Mouse (Mus musculus): ENCODE measurements around the gene Echdc3. TPM values are rescaled to one million over a fixed set of nuclear protein-coding genes. Genes with fewer than 3 reads are reported as not detected.

The Echdc3 gene
- 8.1 and 10.2 TPM in 2 replicates for polyA plus RNA-seq (2014; fragmentation: Nextera tagmentation; extraction: Ambion mirVana)

GRCm38 (mm10) chr2:6212724-6213511, at the start of gene Echdc3:
TSS of gene Echdc3 (minus strand) at chr2:6213033.
- Histone ChIP-seq H3K9ac (replicated peaks; ENCODE audit: low read depth, low read length) (peak within 1 kb of the TSS; percentile 31; the same call in 1 of the 2 replicates), H3K36me3 (ENCODE audit: control insufficient read depth, insufficient read depth, low read length) (no peaks in the 10 kb centered on the region), H3K4me1 (ENCODE audit: control insufficient read depth, insufficient read depth, low read length) (peaks cover 12% of the 10 kb centered on the region; the same call in 1 of the 2 replicates), H3K27me3 (ENCODE audit: control insufficient read depth, insufficient read depth, low read length) (no peaks in the 10 kb centered on the region), H3K4me3 (ENCODE audit: low read depth, low read length) (peak within 1 kb of the TSS; percentile 38), H3K4me2 (replicated peaks; ENCODE audit: low read depth, low read length) (peak within 1 kb of the TSS; percentile 59), H3K9me3 (ENCODE audit: control insufficient read depth, low read depth, low read length) (no peaks in the 10 kb centered on the region), H3K27ac (ENCODE audit: low read length) (peak within 1 kb of the TSS; percentile 85)
- peak; percentile 94 for ATAC-seq (ENCODE audit: insufficient number of reproducible peaks, insufficient read depth, low FRiP score, low read depth)
- 3% methylated on average over 30 of the region's 30 CpGs for WGBS

- no peak overlapping the region for H3K4me3 ChIP-seq (ENCODE audit: low read depth, low read length)
- no peak overlapping the region for H3K27ac ChIP-seq (ENCODE audit: low read length)
- H3K9ac ChIP-seq (replicated peaks; ENCODE audit: low read depth, low read length) = no peak overlapping the region
- 77% methylated on average over 9 of the region's 9 CpGs for WGBS
- H3K9me3 ChIP-seq (ENCODE audit: control insufficient read depth, low read depth, low read length) = no peaks in the 10 kb centered on the region
- no peaks in the 10 kb centered on the region for H3K4me1 ChIP-seq (ENCODE audit: control insufficient read depth, insufficient read depth, low read length)
- no peaks in the 10 kb centered on the region for H3K36me3 ChIP-seq (ENCODE audit: control insufficient read depth, insufficient read depth, low read length)
- no peak overlapping the region for H3K4me2 ChIP-seq (replicated peaks; ENCODE audit: low read depth, low read length)
- no peak for ATAC-seq (ENCODE audit: insufficient number of reproducible peaks, insufficient read depth, low FRiP score, low read depth)
- H3K27me3 ChIP-seq (ENCODE audit: control insufficient read depth, insufficient read depth, low read length) = no peaks in the 10 kb centered on the region
Observed at GRCm38 (mm10) chr2:6261718-6262117, 48.9 kb upstream of the Echdc3 start.

GRCm38 (mm10) chr2:6261201-6261672, 48.4 kb upstream of the Echdc3 start:
- 64% methylated on average over 8 of the region's 8 CpGs for WGBS
- Histone ChIP-seq H3K4me2 (replicated peaks; ENCODE audit: low read depth, low read length) (no peak overlapping the region), H3K9me3 (ENCODE audit: control insufficient read depth, low read depth, low read length) (no peaks in the 10 kb centered on the region), H3K27me3 (ENCODE audit: control insufficient read depth, insufficient read depth, low read length) (no peaks in the 10 kb centered on the region), H3K36me3 (ENCODE audit: control insufficient read depth, insufficient read depth, low read length) (no peaks in the 10 kb centered on the region), H3K9ac (replicated peaks; ENCODE audit: low read depth, low read length) (no peak overlapping the region), H3K4me1 (ENCODE audit: control insufficient read depth, insufficient read depth, low read length) (no peaks in the 10 kb centered on the region), H3K4me3 (ENCODE audit: low read depth, low read length) (no peak overlapping the region), H3K27ac (ENCODE audit: low read length) (no peak overlapping the region)
- ATAC-seq (ENCODE audit: insufficient number of reproducible peaks, insufficient read depth, low FRiP score, low read depth) = no peak

- no peak overlapping the region for H3K27ac ChIP-seq (ENCODE audit: low read length)
- no peak for ATAC-seq (ENCODE audit: insufficient number of reproducible peaks, insufficient read depth, low FRiP score, low read depth)
- H3K27me3 ChIP-seq (ENCODE audit: control insufficient read depth, insufficient read depth, low read length) = no peaks in the 10 kb centered on the region
- 84% methylated on average over 4 of the region's 4 CpGs for WGBS
- no peaks in the 10 kb centered on the region for H3K4me1 ChIP-seq (ENCODE audit: control insufficient read depth, insufficient read depth, low read length)
- H3K9ac ChIP-seq (replicated peaks; ENCODE audit: low read depth, low read length) = no peak overlapping the region
- no peaks in the 10 kb centered on the region for H3K9me3 ChIP-seq (ENCODE audit: control insufficient read depth, low read depth, low read length)
- no peaks in the 10 kb centered on the region for H3K36me3 ChIP-seq (ENCODE audit: control insufficient read depth, insufficient read depth, low read length)
- no peak overlapping the region for H3K4me3 ChIP-seq (ENCODE audit: low read depth, low read length)
- no peak overlapping the region for H3K4me2 ChIP-seq (replicated peaks; ENCODE audit: low read depth, low read length)
Observed at GRCm38 (mm10) chr2:6260661-6261060, 47.8 kb upstream of the Echdc3 start.

GRCm38 (mm10) chr2:6259182-6259581, 46.3 kb upstream of the Echdc3 start:
- H3K4me1 ChIP-seq (ENCODE audit: control insufficient read depth, insufficient read depth, low read length) = no peaks in the 10 kb centered on the region
- ATAC-seq (ENCODE audit: insufficient number of reproducible peaks, insufficient read depth, low FRiP score, low read depth) = no peak
- H3K4me2 ChIP-seq (replicated peaks; ENCODE audit: low read depth, low read length) = no peak overlapping the region
- H3K27ac ChIP-seq (ENCODE audit: low read length) = no peak overlapping the region
- no peaks in the 10 kb centered on the region for H3K9me3 ChIP-seq (ENCODE audit: control insufficient read depth, low read depth, low read length)
- no peaks in the 10 kb centered on the region for H3K27me3 ChIP-seq (ENCODE audit: control insufficient read depth, insufficient read depth, low read length)
- WGBS = 83% methylated on average over 3 of the region's 3 CpGs
- H3K4me3 ChIP-seq (ENCODE audit: low read depth, low read length) = no peak overlapping the region
- H3K36me3 ChIP-seq (ENCODE audit: control insufficient read depth, insufficient read depth, low read length) = no peaks in the 10 kb centered on the region
- H3K9ac ChIP-seq (replicated peaks; ENCODE audit: low read depth, low read length) = no peak overlapping the region

GRCm38 (mm10) chr2:6258026-6258425, 45.2 kb upstream of the Echdc3 start:
- Histone ChIP-seq H3K9ac (replicated peaks; ENCODE audit: low read depth, low read length) (no peak overlapping the region), H3K27ac (ENCODE audit: low read length) (no peak overlapping the region), H3K4me1 (ENCODE audit: control insufficient read depth, insufficient read depth, low read length) (no peaks in the 10 kb centered on the region), H3K9me3 (ENCODE audit: control insufficient read depth, low read depth, low read length) (no peaks in the 10 kb centered on the region), H3K4me2 (replicated peaks; ENCODE audit: low read depth, low read length) (no peak overlapping the region), H3K36me3 (ENCODE audit: control insufficient read depth, insufficient read depth, low read length) (no peaks in the 10 kb centered on the region), H3K27me3 (ENCODE audit: control insufficient read depth, insufficient read depth, low read length) (no peaks in the 10 kb centered on the region), H3K4me3 (ENCODE audit: low read depth, low read length) (no peak overlapping the region)
- 86% methylated on average over 4 of the region's 4 CpGs for WGBS
- ATAC-seq (ENCODE audit: insufficient number of reproducible peaks, insufficient read depth, low FRiP score, low read depth) = no peak

- H3K36me3 ChIP-seq (ENCODE audit: control insufficient read depth, insufficient read depth, low read length) = no peaks in the 10 kb centered on the region
- no peak for ATAC-seq (ENCODE audit: insufficient number of reproducible peaks, insufficient read depth, low FRiP score, low read depth)
- H3K9me3 ChIP-seq (ENCODE audit: control insufficient read depth, low read depth, low read length) = no peaks in the 10 kb centered on the region
- 69% methylated on average over 2 of the region's 2 CpGs for WGBS
- no peaks in the 10 kb centered on the region for H3K27me3 ChIP-seq (ENCODE audit: control insufficient read depth, insufficient read depth, low read length)
- no peak overlapping the region for H3K27ac ChIP-seq (ENCODE audit: low read length)
- H3K4me3 ChIP-seq (ENCODE audit: low read depth, low read length) = no peak overlapping the region
- no peak overlapping the region for H3K9ac ChIP-seq (replicated peaks; ENCODE audit: low read depth, low read length)
- H3K4me2 ChIP-seq (replicated peaks; ENCODE audit: low read depth, low read length) = no peak overlapping the region
- no peaks in the 10 kb centered on the region for H3K4me1 ChIP-seq (ENCODE audit: control insufficient read depth, insufficient read depth, low read length)
Observed at GRCm38 (mm10) chr2:6257146-6257545, 44.3 kb upstream of the Echdc3 start.

- Histone ChIP-seq H3K36me3 (ENCODE audit: control insufficient read depth, insufficient read depth, low read length) (no peaks in the 10 kb centered on the region), H3K27ac (ENCODE audit: low read length) (no peak overlapping the region), H3K4me3 (ENCODE audit: low read depth, low read length) (no peak overlapping the region), H3K9me3 (ENCODE audit: control insufficient read depth, low read depth, low read length) (no peaks in the 10 kb centered on the region), H3K9ac (replicated peaks; ENCODE audit: low read depth, low read length) (no peak overlapping the region), H3K4me2 (replicated peaks; ENCODE audit: low read depth, low read length) (no peak overlapping the region), H3K4me1 (ENCODE audit: control insufficient read depth, insufficient read depth, low read length) (no peaks in the 10 kb centered on the region), H3K27me3 (ENCODE audit: control insufficient read depth, insufficient read depth, low read length) (no peaks in the 10 kb centered on the region)
- ATAC-seq (ENCODE audit: insufficient number of reproducible peaks, insufficient read depth, low FRiP score, low read depth) = peak; percentile 46
- 67% methylated on average over 19 of the region's 19 CpGs for WGBS
Observed at GRCm38 (mm10) chr2:6255989-6256841, 43.4 kb upstream of the Echdc3 start.

Data from stomach, embryonic 14.5 days (tissue).